Mouse (Mus musculus): ENCODE results near the gene Cdip1.

Cdip1 gene

DNA sequence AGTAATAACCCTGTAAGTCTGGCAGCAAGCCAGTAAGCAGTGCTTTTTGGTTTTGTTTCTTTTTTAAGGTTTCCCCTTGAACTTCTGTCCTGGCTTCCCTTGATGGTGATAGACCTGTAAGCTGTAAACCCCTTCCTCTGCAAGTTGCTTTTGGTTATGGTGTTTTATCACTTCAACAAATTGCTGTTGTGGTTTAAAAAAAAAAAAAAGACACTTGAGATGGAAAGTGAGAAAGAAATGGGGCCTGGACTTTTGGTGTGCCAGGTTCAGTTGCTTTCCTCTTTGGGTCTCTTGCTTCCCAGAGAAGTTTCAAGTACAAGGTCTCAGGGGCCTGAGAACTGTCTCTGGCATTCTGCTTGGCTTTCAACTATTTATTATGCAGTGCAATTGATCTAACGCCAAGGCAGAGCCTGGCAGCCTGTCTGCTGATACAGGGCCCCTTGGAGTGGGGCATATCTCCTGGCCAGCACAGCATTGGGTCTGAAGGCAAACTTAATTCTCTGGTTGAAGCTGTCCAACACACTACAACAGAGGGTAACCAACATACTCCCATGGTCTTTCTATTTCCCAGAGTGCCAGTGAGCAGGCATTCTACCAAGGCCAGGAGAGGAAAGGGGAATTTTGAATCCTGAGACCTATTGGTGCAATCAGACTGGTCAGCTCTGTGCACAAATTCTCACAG is 16.7 kb downstream of the Cdip1 start:
- no peak for DNase-seq (ENCODE audit: low read depth)

- no peak for DNase-seq (ENCODE audit: low read depth)
These were observed 21.4 kb downstream of the Cdip1 start for GRCm38 (mm10) chr16:4768719-4769118.

DNA sequence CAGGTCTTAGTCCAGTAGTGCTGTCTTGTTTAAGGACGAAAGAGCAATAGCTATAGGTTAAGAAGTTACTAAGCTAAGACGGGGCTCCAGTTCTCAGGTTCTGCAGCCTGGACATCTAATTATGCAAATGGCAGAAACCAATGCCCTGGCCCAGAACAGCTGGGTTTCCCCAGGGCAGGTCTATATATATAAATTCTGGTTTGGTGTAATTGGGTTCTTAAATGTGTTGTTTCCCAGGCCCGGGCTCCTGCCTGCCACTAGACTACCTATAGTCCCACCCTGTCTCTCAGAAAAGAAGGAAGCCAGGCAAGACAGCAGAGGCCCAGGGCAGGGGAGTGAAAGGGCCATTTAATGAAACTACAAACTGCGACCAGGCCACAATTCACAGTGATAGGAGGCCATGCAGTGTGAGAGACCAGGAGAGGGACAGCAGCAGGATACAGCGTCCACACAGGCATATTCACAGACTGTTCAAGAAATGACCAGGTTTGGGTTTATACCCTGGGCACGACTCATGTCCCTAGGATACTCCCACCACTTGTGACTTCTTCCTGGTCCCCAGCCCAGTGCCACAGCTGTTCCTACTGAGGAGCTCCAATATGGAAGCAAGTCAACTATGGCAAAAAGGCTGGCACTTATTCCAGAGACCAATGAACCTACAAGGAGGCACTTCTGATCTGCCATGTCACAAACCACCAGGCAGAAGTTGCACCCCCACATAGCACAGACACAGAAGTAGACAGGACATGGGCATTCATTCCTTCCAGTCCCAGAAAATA is 22.9 kb downstream of the Cdip1 start:
- DNase-seq (ENCODE audit: low read depth) = no peak

DNA sequence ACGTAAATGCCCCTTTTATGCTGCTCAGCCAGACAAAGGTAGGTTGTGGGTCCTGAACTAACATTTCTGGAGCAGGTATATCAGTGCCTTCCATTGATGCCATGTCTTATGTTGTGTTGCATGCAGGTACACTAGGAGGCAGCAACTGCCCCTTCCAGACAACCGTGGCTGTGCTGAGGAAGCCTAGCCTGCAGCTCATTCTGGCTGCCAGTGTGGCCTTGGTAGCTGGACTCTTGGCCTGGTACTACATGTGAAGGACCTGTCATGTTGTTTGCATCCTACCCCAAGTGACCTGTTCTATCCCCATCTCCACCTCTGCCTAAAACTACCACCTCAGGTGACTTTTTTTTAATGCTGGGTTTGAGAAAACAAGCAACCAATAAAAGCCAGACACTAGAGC is 24.2 kb downstream of the Cdip1 start:
- DNase-seq (ENCODE audit: low read depth) = no peak

- DNase-seq (ENCODE audit: low read depth) = peak; percentile 43
These were observed 26.8 kb downstream of the Cdip1 start for GRCm38 (mm10) chr16:4763276-4763675.

GRCm38 (mm10) chr16:4762437-4762836 is 27.7 kb downstream of the Cdip1 start:
- no peak for DNase-seq (ENCODE audit: low read depth)

DNA sequence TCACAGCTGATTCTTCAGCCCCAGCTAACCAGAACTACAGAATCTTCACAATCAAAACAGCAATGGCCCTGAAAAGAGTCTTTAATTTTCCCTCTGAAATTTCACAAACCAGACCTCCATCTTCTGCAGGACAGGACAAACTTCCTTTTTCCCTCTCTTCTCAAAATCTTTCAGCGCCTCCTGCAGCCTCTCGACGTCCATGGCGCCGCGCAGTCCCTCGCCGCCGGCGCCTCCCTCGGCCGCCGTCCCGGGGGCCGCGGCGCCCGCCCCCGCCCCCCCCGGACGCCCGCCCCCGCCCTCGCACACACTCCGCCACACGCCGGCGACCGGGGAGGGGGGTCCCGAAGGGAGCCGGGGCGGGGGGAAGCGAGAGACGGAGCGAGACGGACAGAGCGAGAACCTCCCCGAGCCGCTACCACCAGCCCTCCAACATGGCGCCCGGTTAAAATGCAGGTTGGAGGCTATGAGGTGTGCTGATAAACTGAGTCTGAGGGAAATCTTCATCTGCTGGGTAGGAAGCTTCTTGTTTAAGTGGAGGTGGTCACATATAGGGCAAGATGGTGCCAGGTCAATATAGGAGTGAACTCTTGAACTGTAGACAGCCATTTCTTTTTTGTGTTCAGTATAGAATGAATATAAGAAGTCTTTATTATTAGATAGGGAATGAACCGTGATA is 33.3 kb downstream of the Cdip1 start:
- peak; percentile 31 for DNase-seq (ENCODE audit: low read depth)

DNA sequence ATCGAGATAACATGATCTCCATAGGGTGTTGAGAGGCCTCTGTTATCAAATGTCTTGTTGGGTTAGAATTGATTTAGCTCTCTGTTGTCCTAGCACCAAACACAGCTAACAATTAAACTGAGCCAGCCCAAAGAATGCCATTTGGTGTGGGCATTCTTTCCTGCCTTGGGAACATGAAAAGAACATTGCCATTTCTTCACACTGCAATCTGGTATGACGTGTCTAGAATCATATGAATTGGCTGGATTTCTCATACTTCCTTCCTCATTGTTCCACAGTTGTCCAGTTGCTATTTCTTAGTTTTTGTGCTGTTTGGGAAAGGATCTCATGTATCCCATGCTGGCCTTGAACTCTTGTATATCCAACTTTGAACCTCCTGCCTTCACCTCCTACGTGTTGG is 36.0 kb downstream of the Cdip1 start:
- DNase-seq (ENCODE audit: low read depth) = no peak

DNA sequence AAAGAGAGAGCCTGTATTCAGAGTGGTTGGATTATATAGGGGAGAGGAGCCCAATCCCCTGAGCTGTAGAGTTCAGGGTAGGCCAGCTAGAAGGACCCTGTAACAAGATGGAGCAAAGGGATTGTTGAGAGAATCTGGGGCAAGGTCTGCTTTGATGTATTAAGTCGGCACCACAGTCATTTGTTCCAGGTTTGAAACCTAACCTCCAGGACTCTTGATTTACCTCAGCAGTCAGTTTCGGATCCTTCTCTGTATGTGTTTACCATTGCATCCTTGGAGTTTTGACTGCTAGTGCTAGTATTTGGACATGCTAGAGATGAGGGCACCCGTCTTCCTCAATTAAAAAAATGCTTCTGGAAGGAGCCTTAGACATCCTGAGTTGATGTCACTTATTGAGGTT is 37.9 kb downstream of the Cdip1 start:
- DNase-seq (ENCODE audit: low read depth) = no peak

DNA sequence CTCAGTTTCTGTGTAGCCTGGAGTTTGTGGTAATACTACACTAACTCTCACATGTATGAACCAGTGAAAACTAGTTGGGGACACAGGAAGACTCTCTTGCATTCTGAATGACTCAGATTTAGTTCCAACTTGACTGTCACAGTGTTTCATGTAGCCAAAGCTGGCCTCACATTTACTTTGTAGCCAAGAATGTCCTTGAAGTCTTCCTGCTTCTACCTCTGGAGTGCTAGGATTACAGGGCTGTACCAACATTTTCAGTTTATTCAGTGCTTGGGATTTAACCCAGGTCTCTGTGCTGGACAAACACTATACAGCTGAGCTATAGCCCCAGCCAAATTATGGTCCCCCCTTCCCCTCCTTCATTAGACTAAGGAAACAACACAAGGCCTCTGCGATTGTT is 47.9 kb downstream of the Cdip1 start:
- no peak for DNase-seq (ENCODE audit: low read depth)

GRCm38 (mm10) chr16:4739994-4740393 is 50.1 kb downstream of the Cdip1 start:
- no peak for DNase-seq (ENCODE audit: low read depth)

DNA sequence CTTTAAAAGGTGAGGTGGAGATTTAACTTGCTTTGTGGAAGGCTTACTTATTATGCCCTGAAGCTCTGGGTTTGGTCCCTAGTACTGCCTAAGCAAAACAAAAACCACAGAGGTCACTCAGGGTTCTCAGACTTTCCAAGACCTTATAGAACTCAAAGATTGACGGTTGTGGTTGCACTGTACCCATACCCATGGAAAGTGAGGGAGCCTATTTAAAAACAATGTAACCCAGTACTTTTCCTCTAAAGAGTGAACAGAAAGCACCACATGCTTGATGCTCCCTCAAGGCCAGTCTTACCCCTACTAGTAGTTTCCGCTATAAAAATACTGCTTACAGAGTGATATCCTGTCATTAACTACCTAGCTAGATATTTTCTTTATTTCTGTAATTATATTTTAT is 53.8 kb downstream of the Cdip1 start:
- no peak for DNase-seq (ENCODE audit: low read depth)

DNA sequence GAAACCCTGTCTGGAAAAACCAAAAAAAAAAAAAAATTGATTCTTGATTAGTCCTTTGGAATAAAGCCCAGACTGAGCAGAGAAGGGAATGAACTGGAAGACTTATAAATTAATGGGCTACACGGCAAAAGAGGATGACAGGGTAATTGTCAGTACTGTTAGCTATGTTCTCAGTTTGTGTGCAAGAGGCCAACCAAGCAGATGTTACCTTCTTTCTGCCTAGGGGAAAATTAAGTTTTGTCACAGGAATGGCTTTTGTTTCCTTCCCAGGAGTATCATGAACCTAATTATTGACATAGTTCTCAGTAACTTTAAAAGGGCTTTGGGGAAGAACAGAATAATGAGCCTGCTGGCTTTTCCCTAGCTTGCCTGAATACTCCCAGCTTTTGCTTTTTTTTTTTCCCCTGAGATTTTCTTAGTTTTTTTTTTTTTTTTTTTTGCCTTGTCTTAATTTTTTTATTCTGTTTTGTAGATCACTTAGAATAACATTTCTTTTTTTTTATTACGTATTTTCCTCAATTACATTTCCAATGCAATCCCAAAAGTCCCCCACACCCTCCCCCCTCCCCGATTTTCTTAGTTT is 59.2 kb downstream of the Cdip1 start:
- DNase-seq (ENCODE audit: low read depth) = no peak

- no peak for DNase-seq (ENCODE audit: low read depth)
These were observed 62.1 kb downstream of the Cdip1 start for GRCm38 (mm10) chr16:4727963-4728362.

- no peak for DNase-seq (ENCODE audit: low read depth)
These were observed 62.6 kb downstream of the Cdip1 start for GRCm38 (mm10) chr16:4727526-4727925.

- no peak for DNase-seq (ENCODE audit: low read depth)
These were observed 63.5 kb downstream of the Cdip1 start for GRCm38 (mm10) chr16:4726528-4727128.

GRCm38 (mm10) chr16:4725780-4726527 is 64.1 kb downstream of the Cdip1 start, which contains the start of gene Hmox2:
Gene Hmox2, plus strand, starts transcription at chr16:4726361.
- DNase-seq (ENCODE audit: low read depth) = peak; percentile 84

- DNase-seq (ENCODE audit: low read depth) = no peak
These were observed 64.8 kb downstream of the Cdip1 start for GRCm38 (mm10) chr16:4725266-4725665.

GRCm38 (mm10) chr16:4722915-4723209 is 67.2 kb downstream of the Cdip1 start:
- no peak for DNase-seq (ENCODE audit: low read depth)

DNA sequence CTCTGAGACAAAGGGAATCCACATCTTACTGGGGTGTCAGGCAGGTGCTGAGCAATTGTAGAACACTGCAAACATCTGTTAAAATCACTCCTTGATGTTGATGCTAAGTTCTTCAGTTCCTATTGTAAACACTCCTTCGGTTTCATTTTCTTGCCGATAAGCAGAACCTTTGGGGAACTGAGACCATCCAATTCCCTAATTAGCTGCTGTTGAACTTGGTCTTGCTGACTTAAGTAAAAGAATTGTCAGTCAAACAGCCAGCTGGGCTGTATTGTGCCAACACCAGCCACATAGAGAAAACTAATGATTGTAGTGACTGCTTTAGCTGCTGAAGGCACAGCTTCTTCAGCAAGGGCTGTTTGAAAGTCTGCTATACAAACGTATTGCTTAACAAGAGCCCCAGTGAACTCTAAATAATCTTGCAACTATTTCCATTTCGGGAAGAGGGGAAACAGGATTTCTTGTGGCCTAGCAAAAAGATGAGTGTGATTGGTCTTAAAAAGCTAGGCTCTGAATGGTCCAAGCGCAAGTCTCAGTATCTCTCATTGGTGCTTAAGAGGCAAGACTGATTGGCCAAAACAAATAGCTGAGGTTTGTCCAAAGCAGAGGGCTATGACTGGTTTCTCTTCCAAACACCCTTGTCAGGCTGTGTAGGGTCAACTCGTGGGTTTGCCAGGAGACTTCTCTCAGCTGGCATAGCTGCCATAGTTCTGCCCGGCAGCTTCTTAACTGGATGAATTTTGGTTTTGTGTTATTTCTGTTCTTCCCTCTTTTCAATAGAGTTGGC is 67.8 kb downstream of the Cdip1 start:
- no peak for DNase-seq (ENCODE audit: low read depth)
